Mouse (Mus musculus) gastrocnemius, adult 8-10 months (tissue): ENCODE data around the gene Tmbim4. TPM values are rescaled to one million over a fixed set of nuclear protein-coding genes. Genes with fewer than 3 reads are reported as not detected.

ENCODE experiments used
- DNase-seq, 2 experiments: peaks; one replicate each; pipeline ENCODE4 v3.0.0; 2022; ENCODE audit warnings: low spot score in 2 of 2
- total RNA-seq, 4 experiments: library from RNA; stranded (reverse); gene quantifications; 2 replicates each; pipeline ENCODE4 v1.2.4; 2022

Gene Tmbim4
- total RNA-seq, 4 experiments from 2014 or later: 71.9 to 82.5 (median 78.6) TPM

- no peak for DNase-seq
Measured at GRCm38 (mm10) chr10:120245681-120246080, 44.3 kb downstream of the Tmbim4 start.

DNA sequence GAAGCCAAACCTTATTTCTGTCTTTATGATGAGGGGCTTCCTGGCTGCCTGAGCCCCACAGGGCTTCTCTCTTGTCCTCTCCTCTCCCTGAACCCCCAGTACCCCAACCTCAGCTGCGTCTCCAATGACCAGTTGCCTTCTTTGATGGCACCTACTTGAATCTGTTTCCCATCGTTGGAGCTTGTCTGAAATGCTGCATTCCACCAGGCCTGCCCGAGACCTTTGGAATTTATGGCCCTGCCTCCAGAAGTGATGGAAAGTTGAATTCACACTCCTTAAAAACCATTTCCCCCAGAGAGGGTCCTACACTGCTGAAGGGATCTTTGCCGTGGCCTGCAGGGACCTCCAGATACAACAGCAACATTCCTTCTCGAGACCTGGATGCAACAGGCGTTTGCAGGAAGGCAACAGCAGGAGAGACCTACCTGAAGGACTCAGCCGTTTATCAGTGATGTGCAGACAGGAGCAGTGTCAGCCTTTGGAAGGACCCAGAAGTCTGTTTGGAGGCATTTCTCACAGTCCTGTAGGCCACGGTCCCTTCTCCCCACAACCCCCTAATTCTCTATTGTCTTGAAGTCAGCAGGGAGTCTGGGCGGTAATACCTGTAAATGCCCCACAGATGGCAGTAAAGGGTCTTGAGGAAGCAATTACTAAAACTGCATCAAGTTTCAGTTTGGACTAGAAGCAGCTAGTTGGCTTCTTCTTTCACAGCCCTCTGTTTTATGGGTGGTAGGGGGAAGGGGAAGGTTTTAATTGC is 45.8 kb downstream of the Tmbim4 start:
- DNase-seq: no peak

DNA sequence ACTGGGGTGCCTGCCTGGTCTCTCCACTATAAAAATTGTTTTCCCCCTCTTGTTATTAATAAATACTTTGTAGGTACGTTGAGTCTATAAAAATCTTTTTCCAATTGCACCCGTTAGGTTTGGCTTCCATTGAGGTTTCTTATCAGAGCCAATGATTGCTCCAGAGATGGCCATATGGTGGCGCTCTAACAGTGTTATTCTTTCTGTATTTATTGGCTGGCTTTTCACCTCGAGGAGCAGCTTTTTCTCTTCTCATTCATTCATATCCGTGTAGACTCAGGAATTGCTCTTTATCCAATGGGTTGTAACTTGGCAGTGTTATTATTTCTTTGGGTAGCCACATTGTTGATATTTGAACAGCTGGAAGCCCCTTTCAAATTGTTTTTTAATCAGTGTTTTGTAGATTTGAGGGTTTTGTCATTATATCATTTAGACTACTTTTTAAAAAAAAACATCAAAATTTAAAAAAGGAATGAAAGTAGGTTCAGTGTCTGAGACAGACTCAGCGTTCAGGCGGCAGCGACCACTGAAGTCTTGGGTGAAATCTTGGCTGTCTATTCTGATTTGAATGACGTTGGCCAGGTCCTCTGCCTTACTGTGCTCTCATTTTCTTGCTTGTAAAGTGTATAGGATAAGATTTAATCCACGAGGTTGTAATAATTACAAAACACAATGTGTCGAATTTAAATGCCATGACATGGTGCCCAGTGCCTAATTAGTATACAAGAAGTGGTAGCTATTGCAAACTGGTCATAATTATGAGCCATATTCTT is 49.7 kb downstream of the Tmbim4 start:
- no peak for DNase-seq

DNA sequence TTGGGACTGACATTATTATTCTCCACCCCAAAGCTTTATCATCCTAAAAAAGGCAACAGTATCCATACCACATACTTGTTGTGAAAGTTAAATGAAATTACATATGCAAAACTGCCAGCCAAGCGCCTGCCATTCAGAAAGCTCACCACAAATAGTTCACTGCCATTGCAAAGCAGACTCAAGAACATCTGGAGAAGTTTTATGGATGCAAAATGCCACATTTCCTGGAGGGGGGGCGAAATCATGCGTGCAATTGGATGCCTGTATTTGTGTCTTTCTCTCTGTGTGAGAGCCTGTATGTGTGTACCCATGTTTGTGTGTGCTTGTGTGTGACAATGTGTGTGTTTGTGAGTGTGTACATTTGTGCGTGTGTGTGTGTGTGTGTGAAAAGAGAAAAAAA is 50.4 kb downstream of the Tmbim4 start:
- no peak for DNase-seq

GRCm38 (mm10) chr10:120252800-120253199 is 51.4 kb downstream of the Tmbim4 start:
- DNase-seq: no peak

DNA sequence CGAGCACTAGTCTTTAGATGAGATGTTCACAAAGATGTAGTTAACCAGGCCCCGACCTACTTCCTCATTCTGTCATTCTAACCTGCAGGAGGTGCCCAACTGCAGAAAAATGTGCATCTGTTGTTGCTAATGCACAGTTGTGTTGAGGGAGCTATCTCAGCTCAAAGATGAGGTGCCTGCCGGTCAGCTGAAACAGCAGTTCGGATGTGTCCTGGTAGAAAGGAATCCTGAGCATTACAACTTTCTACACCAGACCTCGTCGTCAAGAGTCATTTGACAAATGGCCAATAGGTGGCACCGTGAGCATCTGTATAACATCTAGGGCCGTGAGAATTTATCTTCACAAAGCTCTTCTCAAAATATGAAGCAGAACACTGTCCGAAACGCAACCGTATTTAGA is 55.8 kb downstream of the Tmbim4 start:
- no peak for DNase-seq

- no peak for DNase-seq
Measured at GRCm38 (mm10) chr10:120267790-120268189, 66.4 kb downstream of the Tmbim4 start.

- DNase-seq: no peak
Measured at GRCm38 (mm10) chr10:120269946-120270345, 68.6 kb downstream of the Tmbim4 start.

DNA sequence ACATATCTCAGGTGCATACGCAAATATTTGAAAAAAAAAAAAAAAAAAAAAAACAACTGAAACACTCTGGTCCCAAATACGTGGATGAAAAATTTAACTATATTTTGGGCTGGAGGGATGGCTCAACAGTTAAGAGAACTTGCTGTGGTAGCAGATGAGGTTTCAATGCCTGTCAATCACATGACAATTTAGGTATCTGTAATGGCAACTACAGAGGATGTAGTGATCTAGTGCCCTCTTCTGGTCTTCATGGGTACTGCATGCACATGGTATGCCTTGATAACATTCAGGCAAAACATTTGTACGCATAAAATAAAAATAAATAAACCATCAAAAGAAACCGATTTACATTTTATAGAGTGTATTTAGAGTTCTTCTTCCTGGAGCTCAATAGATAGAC is 69.4 kb downstream of the Tmbim4 start:
- DNase-seq: no peak

GRCm38 (mm10) chr10:120271318-120271717 is 69.9 kb downstream of the Tmbim4 start:
- no peak for DNase-seq

DNA sequence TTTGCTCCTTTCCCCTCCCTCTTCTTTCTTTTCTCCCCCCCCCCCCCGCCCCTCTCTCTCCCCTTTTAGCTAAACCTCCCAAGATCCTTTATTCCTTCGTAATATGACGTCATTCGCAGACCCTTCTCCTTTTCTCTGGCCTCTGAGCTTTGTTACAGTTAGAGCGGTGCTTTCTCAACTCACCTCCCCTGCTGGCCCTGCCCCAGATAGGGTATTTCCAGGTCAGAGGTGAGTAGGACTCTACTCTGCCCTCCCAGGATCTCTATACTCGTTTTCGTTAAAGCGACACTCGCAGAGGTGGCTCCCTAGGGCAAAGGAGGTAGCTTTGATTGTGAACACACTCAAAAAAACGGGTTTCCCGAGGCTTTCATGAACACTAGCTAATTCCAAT is 70.5 kb downstream of the Tmbim4 start:
- no peak for DNase-seq

DNA sequence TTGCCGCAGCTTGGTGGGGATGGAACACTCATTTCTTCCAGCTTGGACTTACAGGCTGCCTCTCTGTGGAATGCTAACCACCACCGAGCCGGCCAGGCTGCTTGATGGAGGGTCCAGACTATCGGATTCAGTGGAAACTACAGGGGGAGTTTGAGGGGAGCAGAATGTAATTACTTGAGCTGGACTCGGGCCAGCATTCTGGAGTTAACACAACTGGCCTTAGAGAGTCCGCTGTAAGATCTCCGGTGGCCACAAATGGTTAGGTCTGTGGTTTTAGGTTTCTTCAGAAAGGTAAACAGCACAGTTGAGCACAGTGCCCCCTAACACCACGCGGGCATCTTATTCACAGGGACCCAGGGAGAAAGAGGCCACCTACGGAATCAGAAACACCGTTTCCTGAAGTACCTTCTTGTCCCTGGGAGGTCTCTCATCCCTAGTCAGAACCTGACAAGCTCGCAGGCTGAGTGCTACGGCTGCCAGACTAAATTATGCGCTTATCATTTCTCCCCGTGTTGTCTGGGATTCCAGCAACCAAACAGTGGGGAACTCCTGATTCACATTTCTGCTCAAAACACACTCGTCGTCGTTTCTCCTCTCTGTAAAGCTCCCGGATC is 71.0 kb downstream of the Tmbim4 start:
- DNase-seq: no peak

DNA sequence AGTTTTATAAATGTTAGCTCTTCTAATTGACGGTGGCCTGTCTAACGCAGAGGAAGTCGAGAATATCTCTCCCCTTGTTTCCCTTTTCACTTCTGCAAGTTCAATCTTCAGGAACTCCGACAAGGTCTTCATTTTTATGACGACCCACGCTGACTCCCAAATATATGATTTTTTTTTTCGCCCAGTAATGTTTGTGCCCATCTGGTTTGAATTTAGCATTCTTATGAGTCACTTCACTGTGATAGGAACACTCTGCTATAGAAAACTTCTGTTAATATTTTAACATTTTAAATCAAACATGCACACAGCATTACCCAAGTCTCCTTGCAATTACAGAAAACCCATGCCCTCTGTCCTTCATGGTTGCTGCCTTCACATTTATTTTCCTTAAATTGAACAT is 71.9 kb downstream of the Tmbim4 start:
- DNase-seq: no peak

Other genes starting within 250 kb of the Tmbim4 start
- 1 to 10 TPM; 4.7 to 5.1 (median 5.0) TPM for gene Helb, start 88.6 kb upstream of the Tmbim4 start, total RNA-seq
- gene Irak3, start 540 bp downstream of the Tmbim4 start, total RNA-seq: 1 to 10 TPM; 1.1 to 2.8 (median 1.7) TPM
- 10 to 100 TPM in 3 of 4 experiments, 1 to 10 TPM in 1; 9.5 to 15.0 (median 12.4) TPM for gene Llph, start 25.5 kb downstream of the Tmbim4 start, total RNA-seq